Mouse (Mus musculus) liver, embryonic 11.5 days (tissue): ENCODE measurements around the gene Pphln1. TPM values are rescaled to one million over a fixed set of nuclear protein-coding genes. Genes with fewer than 3 reads are reported as not detected.
A peak's percentile ranks its signal among the peaks of the same experiment; 100 is the strongest.

Experiments
- ATAC-seq: fragments of 200-750 bp; cut with Nextera tagmentation; replicated peaks from 2 replicates; pipeline ENCODE4 v1.8.0; 2017; ENCODE audit warnings: moderate number of reproducible peaks, mild to moderate bottlenecking, moderate TSS enrichment, moderate library complexity; ENCODE audit not compliant: low FRiP score
- DNase-seq: peaks from one replicate; pipeline ENCODE4 v3.0.0-alpha.2; 2017; ENCODE audit warnings: low spot score
- H3K27ac ChIP-seq: fragments of 300-500 bp; sonication (generic); 2 replicates; pipeline ENCODE4 v1.5.1; 2014; ENCODE audit warnings: mild to moderate bottlenecking, low read depth, low read length, control low read depth
- H3K27me3 ChIP-seq: fragments of 300-500 bp; sonication (generic); replicated peaks from 2 replicates; pipeline ENCODE4 v1.6.1; 2014; ENCODE audit warnings: low read length, mixed read lengths; ENCODE audit not compliant: control insufficient read depth, insufficient read depth
- H3K36me3 ChIP-seq: fragments of 300-500 bp; sonication (generic); 2 replicates; pipeline ENCODE4 v1.6.1; 2014; ENCODE audit warnings: mild to moderate bottlenecking, low read length, moderate library complexity, mixed read lengths; ENCODE audit not compliant: control insufficient read depth, insufficient read depth
- H3K4me1 ChIP-seq: fragments of 300-500 bp; sonication (generic); replicated peaks from 2 replicates; pipeline ENCODE4 v1.6.1; 2014; ENCODE audit warnings: low read length, mixed read lengths; ENCODE audit not compliant: control insufficient read depth, insufficient read depth
- H3K4me2 ChIP-seq: fragments of 300-500 bp; sonication (generic); 2 replicates; pipeline ENCODE4 v1.6.1; 2014; ENCODE audit warnings: mild to moderate bottlenecking, control low read depth, moderate library complexity
- H3K4me3 ChIP-seq: fragments of 300-500 bp; sonication (generic); 2 replicates; pipeline ENCODE4 v1.5.1; 2014; ENCODE audit warnings: low read depth, low read length, control low read depth
- H3K9ac ChIP-seq: fragments of 300-500 bp; sonication (generic); 2 replicates; pipeline ENCODE4 v1.6.1; 2014; ENCODE audit warnings: low read depth, low read length, control low read depth
- H3K9me3 ChIP-seq: fragments of 300-500 bp; sonication (generic); 2 replicates; pipeline ENCODE4 v1.6.1; 2016; ENCODE audit warnings: low read length, inconsistent platforms, mixed read lengths; ENCODE audit not compliant: control insufficient read depth
- WGBS: fragments of 180-500 bp; shearing (Covaris S2); extraction: QIAGEN DNeasy Blood & Tissue Kit; methylation state at CpG from one replicate; pipeline ENCODE4 v1.1.7; 2014; 5-methylcytosine and 5-hydroxymethylcytosine counted together
- polyA plus RNA-seq: library from polyadenylated mRNA; unstranded; fragments of >200 nt; fragmentation: Nextera tagmentation; extraction: Ambion mirVana; gene quantifications from 2 replicates; pipeline ENCODE4 v1.2.1, GENCODE M21; 2014

Pphln1 gene
- polyA plus RNA-seq, 1 experiment from 2014 or later: 51.3 TPM

GRCm38 (mm10) chr15:93529831-93530702 lies 131.9 kb downstream of the Pphln1 start:
- no peak overlapping the region for H3K27ac ChIP-seq
- no peak overlapping the region for H3K9ac ChIP-seq
- no peak overlapping the region for H3K4me3 ChIP-seq
- H3K9me3 ChIP-seq: no peaks in the 10 kb centered on the region
- WGBS: 40% methylated on average over 12 of the region's 12 CpGs
- peaks cover 17% of the 10 kb centered on the region for H3K4me1 ChIP-seq
- ATAC-seq (peak; percentile 49), DNase-seq (no peak)
- H3K36me3 ChIP-seq: no peaks in the 10 kb centered on the region
- no peaks in the 10 kb centered on the region for H3K27me3 ChIP-seq
- no peak overlapping the region for H3K4me2 ChIP-seq

- no peak for DNase-seq
- 70% methylated on average over 3 of the region's 3 CpGs for WGBS
- peaks cover 12% of the 10 kb centered on the region for H3K4me1 ChIP-seq
These were observed 132.5 kb downstream of the Pphln1 start for GRCm38 (mm10) chr15:93530703-93531032.

GRCm38 (mm10) chr15:93536191-93536590 lies 138.0 kb downstream of the Pphln1 start:
- Histone ChIP-seq H3K4me1 (peaks cover 7% of the 10 kb centered on the region), H3K4me3 (no peak overlapping the region), H3K27ac (no peak overlapping the region), H3K9me3 (no peaks in the 10 kb centered on the region), H3K27me3 (no peaks in the 10 kb centered on the region), H3K9ac (no peak overlapping the region), H3K36me3 (no peaks in the 10 kb centered on the region), H3K4me2 (no peak overlapping the region)
- DNase-seq (no peak), ATAC-seq (no peak)
- 66% methylated on average over 4 of the region's 4 CpGs for WGBS

More at GRCm38 (mm10) chr15:93530703-93531032, 132.5 kb downstream of the Pphln1 start:
- Histone ChIP-seq H3K36me3 (no peaks in the 10 kb centered on the region), H3K27me3 (no peaks in the 10 kb centered on the region), H3K9me3 (no peaks in the 10 kb centered on the region), H3K27ac (no peak overlapping the region), H3K4me3 (no peak overlapping the region), H3K9ac (no peak overlapping the region), H3K4me2 (no peak overlapping the region)
- ATAC-seq: no peak

- no peaks in the 10 kb centered on the region for H3K27me3 ChIP-seq
- no peaks in the 10 kb centered on the region for H3K36me3 ChIP-seq
- H3K4me1 ChIP-seq: peaks cover 7% of the 10 kb centered on the region
- H3K9ac ChIP-seq: no peak overlapping the region
- no peak overlapping the region for H3K27ac ChIP-seq
- no peak overlapping the region for H3K4me3 ChIP-seq
- H3K4me2 ChIP-seq: no peak overlapping the region
- DNase-seq: no peak
- 88% methylated on average over 7 of the region's 7 CpGs for WGBS
- H3K9me3 ChIP-seq: no peaks in the 10 kb centered on the region
- no peak for ATAC-seq
These were observed 139.6 kb downstream of the Pphln1 start for GRCm38 (mm10) chr15:93537745-93538144.

- no peak overlapping the region for H3K4me3 ChIP-seq
- H3K9ac ChIP-seq: no peak overlapping the region
- no peak overlapping the region for H3K27ac ChIP-seq
- H3K4me2 ChIP-seq: no peak overlapping the region
- WGBS: 84% methylated on average over 21 of the region's 21 CpGs
- no peak for DNase-seq
- H3K27me3 ChIP-seq: no peaks in the 10 kb centered on the region
- H3K9me3 ChIP-seq: no peaks in the 10 kb centered on the region
- ATAC-seq: no peak
- no peaks in the 10 kb centered on the region for H3K36me3 ChIP-seq
- H3K4me1 ChIP-seq: peaks cover 7% of the 10 kb centered on the region
These were observed 140.5 kb downstream of the Pphln1 start for GRCm38 (mm10) chr15:93538551-93539205.

- Histone ChIP-seq H3K27me3 (no peaks in the 10 kb centered on the region), H3K9me3 (no peaks in the 10 kb centered on the region), H3K27ac (no peak overlapping the region), H3K4me1 (peaks cover 7% of the 10 kb centered on the region), H3K9ac (no peak overlapping the region), H3K4me3 (no peak overlapping the region), H3K36me3 (no peaks in the 10 kb centered on the region), H3K4me2 (peak overlapping the region; percentile 18; the same call in 1 of the 2 replicates)
- 46% methylated on average over 3 of the region's 3 CpGs for WGBS
- DNase-seq (no peak), ATAC-seq (peak; percentile 68)
These were observed 141.3 kb downstream of the Pphln1 start for GRCm38 (mm10) chr15:93539415-93539814.

Other genes with a start within 250 kb of the Pphln1 start
- 10.4 and 10.7 TPM in 2 replicates for gene Gxylt1, start 123.2 kb upstream of the Pphln1 start, polyA plus RNA-seq
- gene Yaf2, start 61.4 kb upstream of the Pphln1 start, polyA plus RNA-seq: 75.1 and 78.7 TPM in 2 replicates
- gene Zcrb1, start within 50 bp of the Pphln1 start, polyA plus RNA-seq: 125 and 137 TPM in 2 replicates
- gene Prickle1, start 197.5 kb downstream of the Pphln1 start, polyA plus RNA-seq: 11.6 and 12.8 TPM in 2 replicates